Mouse (Mus musculus) olfactory bulb, adult 2 months (tissue): ENCODE measurements around the gene Ddb1.

Experiments
- CTCF ChIP-seq: fragments of 200-500 bp; IDR thresholded peaks from 2 replicates; pipeline ENCODE4 v1.5.1; 2012; ENCODE audit warnings: low read depth, mild to moderate bottlenecking, low read length, moderate library complexity; ENCODE audit not compliant: insufficient read depth
- POLR2A ChIP-seq: fragments of 200-500 bp; IDR thresholded peaks from 2 replicates; pipeline ENCODE4 v1.6.1; 2012; ENCODE audit warnings: mild to moderate bottlenecking, low read depth, low read length, moderate library complexity; ENCODE audit not compliant: insufficient read depth

- TF ChIP-seq CTCF (no peak), POLR2A (peak; percentile 34; the same call in 1 of the 2 replicates)
Observed at GRCm38 (mm10) chr19:10555624-10556510, 49.3 kb upstream of the Ddb1 start, which contains the start of gene Tmem216.
